Mouse (Mus musculus) small intestine, adult 2 months (tissue): ENCODE results near the gene Tbc1d30.

Source experiments
- CTCF ChIP-seq: fragments of 200-500 bp; IDR thresholded peaks from 2 replicates; pipeline ENCODE4 v1.5.1; 2012; ENCODE audit warnings: low read depth, mild to moderate bottlenecking, control low read depth, inconsistent platforms, low read length, moderate library complexity, mixed read lengths; ENCODE audit not compliant: insufficient replicate concordance, insufficient read length; ENCODE audit errors: extremely low read depth
- POLR2A ChIP-seq: fragments of 200-500 bp; IDR thresholded peaks from 2 replicates; pipeline ENCODE4 v1.6.1; 2012; ENCODE audit warnings: low read depth, mild to moderate bottlenecking, control low read depth, inconsistent platforms, low read length, moderate library complexity

DNA sequence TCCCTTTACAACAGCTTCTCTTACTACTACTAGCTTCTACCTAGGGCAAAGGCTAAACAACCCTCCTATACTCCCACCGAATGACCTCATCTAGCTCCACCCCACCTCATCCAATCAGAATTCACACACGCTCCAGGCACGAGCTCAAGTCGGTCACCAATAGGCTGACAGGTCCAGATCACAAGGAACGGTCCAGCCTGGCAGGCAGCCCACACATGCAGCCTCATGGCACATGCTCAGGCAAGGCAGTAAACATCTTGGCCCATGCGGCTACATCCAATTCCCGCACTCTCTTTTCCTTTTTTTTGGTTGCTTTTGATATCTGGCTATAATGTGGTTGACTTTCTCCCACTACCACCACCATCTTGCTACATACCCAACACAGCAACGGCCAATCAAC is 88.9 kb downstream of the Tbc1d30 start:
- TF ChIP-seq CTCF: no peak
- TF ChIP-seq POLR2A: no peak
